Mouse (Mus musculus) liver, embryonic 14.5 days (tissue): Measurements from ENCODE around the gene Ldlrad2.

Source experiments
- CTCF ChIP-seq: IDR thresholded peaks from 2 replicates; pipeline ENCODE4 v1.5.1; 2016; ENCODE audit warnings: antibody characterized with exemption, low read depth, control low read depth
- EP300 ChIP-seq: IDR thresholded peaks from 2 replicates; pipeline ENCODE4 v1.6.1; 2016; ENCODE audit warnings: antibody characterized with exemption, low read depth

DNA sequence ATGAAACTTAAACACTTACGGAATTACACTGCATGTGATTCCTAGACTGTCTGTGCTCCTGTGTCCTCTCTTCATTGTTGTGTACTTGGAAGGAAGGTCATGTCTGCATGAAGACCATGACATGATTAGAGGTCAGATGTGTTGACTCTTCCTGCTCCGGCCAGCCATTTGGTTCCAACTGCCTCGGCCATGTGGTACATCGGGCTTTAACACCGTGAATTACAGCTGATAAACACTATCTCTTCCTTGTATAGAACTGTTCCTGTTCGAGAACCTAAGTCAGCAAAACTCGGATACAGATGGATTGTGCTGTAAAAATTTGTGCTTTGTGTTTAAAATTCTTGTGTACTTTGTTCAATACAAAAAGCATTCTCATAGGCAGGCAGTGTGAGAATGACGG is 48.5 kb upstream of the Ldlrad2 start:
- TF ChIP-seq EP300 (no peak), CTCF (no peak)
